Mouse (Mus musculus) adrenal gland, adult 2 months (tissue): ENCODE data around the gene Olfr199. TPM values are rescaled to one million over a fixed set of nuclear protein-coding genes. Genes with fewer than 3 reads are reported as not detected.
"Not testable (repeated sequence)": the region's sequence is repeated elsewhere in the genome, so short reads cannot be mapped to it uniquely, and the experiment has no call there.

Experiments
- DNase-seq: peaks from one replicate; pipeline ENCODE4 v3.0.0; 2021
- long read RNA-seq: library from polyadenylated mRNA; stranded (forward); transcript quantifications from one replicate; pipeline ENCODE4 v2.0.0, GENCODE M21; 2021
- polyA plus RNA-seq: library from polyadenylated mRNA; depleted of rRNA; stranded (reverse); fragments of >200 nt; gene quantifications from 2 replicates; pipeline ENCODE4 v1.2.3, GENCODE M21; 2012; rRNA removed
- total RNA-seq, 2 experiments: library from RNA; stranded (reverse); gene quantifications; 2 replicates each; pipeline ENCODE4 v1.2.3; 2021

The Olfr199 gene
- not detected for total RNA-seq
- not detected in 2 replicates for polyA plus RNA-seq
- long read RNA-seq: 0 reads

GRCm38 (mm10) chr16:59219667-59220066 lies at the start of gene Olfr199:
Gene Olfr199, minus strand, starts transcription at chr16:59219767.
- DNase-seq: not testable (repeated sequence)

GRCm38 (mm10) chr16:59269097-59269496 lies 49.5 kb upstream of the Olfr199 start:
- not testable (repeated sequence) for DNase-seq

- DNase-seq: no peak
Measured at GRCm38 (mm10) chr16:59249684-59250083, 30.1 kb upstream of the Olfr199 start.

- not testable (repeated sequence) for DNase-seq
Measured at GRCm38 (mm10) chr16:59217861-59218260, 1.7 kb downstream of the Olfr199 start.

GRCm38 (mm10) chr16:59203433-59203832 lies 16.1 kb downstream of the Olfr199 start, which contains the start of gene Olfr198:
Gene Olfr198, minus strand, starts transcription at chr16:59203533.
- DNase-seq: not testable (repeated sequence)

- DNase-seq: no peak
Measured at GRCm38 (mm10) chr16:59170354-59170753, 49.2 kb downstream of the Olfr199 start, which contains the start of gene Olfr196. Gene Olfr196, minus strand, starts transcription at chr16:59170454.

Other genes with a start within 250 kb of the Olfr199 start
- gene Olfr183, start 224.4 kb downstream of the Olfr199 start, total RNA-seq: not detected
- gene Olfr183, start 224.4 kb downstream of the Olfr199 start, polyA plus RNA-seq: not detected in 2 replicates
- gene Olfr186, start 189.5 kb downstream of the Olfr199 start, total RNA-seq: not detected
- gene Olfr186, start 189.5 kb downstream of the Olfr199 start, polyA plus RNA-seq: not detected in 2 replicates
- not detected for gene Olfr187, start 180.0 kb downstream of the Olfr199 start, total RNA-seq
- gene Olfr187, start 180.0 kb downstream of the Olfr199 start, polyA plus RNA-seq: not detected in 2 replicates
- gene Olfr190, start 141.8 kb downstream of the Olfr199 start, total RNA-seq: not detected
- gene Olfr190, start 141.8 kb downstream of the Olfr199 start, polyA plus RNA-seq: not detected in 2 replicates
- gene Olfr191, start 129.9 kb downstream of the Olfr199 start, total RNA-seq: not detected
- not detected in 2 replicates for gene Olfr191, start 129.9 kb downstream of the Olfr199 start, polyA plus RNA-seq
- not detected for gene Olfr193, start 107.9 kb downstream of the Olfr199 start, total RNA-seq
- not detected in 2 replicates for gene Olfr193, start 107.9 kb downstream of the Olfr199 start, polyA plus RNA-seq
- gene Olfr194, start 98.7 kb downstream of the Olfr199 start, total RNA-seq: not detected
- gene Olfr194, start 98.7 kb downstream of the Olfr199 start, polyA plus RNA-seq: not detected in 2 replicates
- not detected for gene Olfr195, start 72.7 kb downstream of the Olfr199 start, total RNA-seq
- not detected in 2 replicates for gene Olfr195, start 72.7 kb downstream of the Olfr199 start, polyA plus RNA-seq
- gene Olfr196, start 49.3 kb downstream of the Olfr199 start, total RNA-seq: not detected
- gene Olfr196, start 49.3 kb downstream of the Olfr199 start, polyA plus RNA-seq: not detected in 2 replicates
- not detected for gene Olfr198, start 16.2 kb downstream of the Olfr199 start, total RNA-seq
- gene Olfr198, start 16.2 kb downstream of the Olfr199 start, polyA plus RNA-seq: not detected in 2 replicates
- gene Olfr201, start 52.9 kb upstream of the Olfr199 start, total RNA-seq: not detected
- gene Olfr201, start 52.9 kb upstream of the Olfr199 start, polyA plus RNA-seq: not detected in 2 replicates
- gene Olfr202, start 67.0 kb upstream of the Olfr199 start, total RNA-seq: not detected
- gene Olfr202, start 67.0 kb upstream of the Olfr199 start, polyA plus RNA-seq: not detected in 2 replicates
- not detected for gene Olfr203, start 79.1 kb upstream of the Olfr199 start, total RNA-seq
- gene Olfr203, start 79.1 kb upstream of the Olfr199 start, polyA plus RNA-seq: not detected in 2 replicates
- gene Olfr204, start 98.5 kb upstream of the Olfr199 start, total RNA-seq: not detected
- not detected in 2 replicates for gene Olfr204, start 98.5 kb upstream of the Olfr199 start, polyA plus RNA-seq
- not detected for gene Olfr205, start 111.4 kb upstream of the Olfr199 start, total RNA-seq
- not detected in 2 replicates for gene Olfr205, start 111.4 kb upstream of the Olfr199 start, polyA plus RNA-seq
- gene Olfr206, start 129.5 kb upstream of the Olfr199 start, total RNA-seq: not detected
- gene Olfr206, start 129.5 kb upstream of the Olfr199 start, polyA plus RNA-seq: not detected in 2 replicates
- not detected for gene Olfr209, start 144.2 kb upstream of the Olfr199 start, total RNA-seq
- gene Olfr209, start 144.2 kb upstream of the Olfr199 start, polyA plus RNA-seq: not detected in 2 replicates
- not detected for gene Gabrr3, start 187.6 kb upstream of the Olfr199 start, total RNA-seq
- not detected in 2 replicates for gene Gabrr3, start 187.6 kb upstream of the Olfr199 start, polyA plus RNA-seq